Mouse (Mus musculus) heart, embryonic 11.5 days (tissue): ENCODE data around the gene Dcn. TPM values are rescaled to one million over a fixed set of nuclear protein-coding genes. Genes with fewer than 3 reads are reported as not detected.

Experiments used
- ATAC-seq: fragments of 200-750 bp; cut with Nextera tagmentation; replicated peaks from 2 replicates; pipeline ENCODE4 v1.8.0; 2017; ENCODE audit warnings: moderate library complexity; ENCODE audit not compliant: insufficient number of reproducible peaks, low FRiP score, low TSS enrichment
- H3K27ac ChIP-seq: fragments of 300-500 bp; sonication (generic); 2 replicates; pipeline ENCODE4 v1.5.1; 2014; ENCODE audit warnings: mild to moderate bottlenecking, low read depth, low read length
- H3K27me3 ChIP-seq: fragments of 300-500 bp; sonication (generic); 2 replicates; pipeline ENCODE4 v1.6.1; 2014; ENCODE audit warnings: mild to moderate bottlenecking, low read length, mixed read lengths; ENCODE audit not compliant: control insufficient read depth, insufficient read depth
- H3K36me3 ChIP-seq: fragments of 300-500 bp; sonication (generic); 2 replicates; pipeline ENCODE4 v1.6.1; 2014; ENCODE audit warnings: mild to moderate bottlenecking, low read length, moderate library complexity, mixed read lengths; ENCODE audit not compliant: control insufficient read depth, insufficient read depth
- H3K4me1 ChIP-seq: fragments of 300-500 bp; sonication (generic); 2 replicates; pipeline ENCODE4 v1.6.1; 2014; ENCODE audit warnings: low read length; ENCODE audit not compliant: control insufficient read depth, insufficient read depth
- H3K4me2 ChIP-seq: fragments of 300-500 bp; sonication (generic); 2 replicates; pipeline ENCODE4 v1.6.1; 2014; ENCODE audit warnings: mild to moderate bottlenecking, moderate library complexity
- H3K4me3 ChIP-seq: fragments of 300-500 bp; sonication (generic); 2 replicates; pipeline ENCODE4 v1.5.1; 2014; ENCODE audit warnings: low read depth, low read length
- H3K9ac ChIP-seq: fragments of 300-500 bp; sonication (generic); 2 replicates; pipeline ENCODE4 v1.6.1; 2014; ENCODE audit warnings: mild to moderate bottlenecking, low read depth, low read length, moderate library complexity
- H3K9me3 ChIP-seq: fragments of 300-500 bp; sonication (generic); replicated peaks from 2 replicates; pipeline ENCODE4 v1.6.1; 2016; ENCODE audit warnings: low read length; ENCODE audit not compliant: control insufficient read depth
- WGBS: fragments of 180-500 bp; shearing (Covaris S2); extraction: QIAGEN DNeasy Blood & Tissue Kit; methylation state at CpG from one replicate; pipeline ENCODE4 v1.1.7; 2014; ENCODE audit not compliant: insufficient replicate concordance; 5-methylcytosine and 5-hydroxymethylcytosine counted together
- polyA plus RNA-seq: library from polyadenylated mRNA; unstranded; fragments of >200 nt; fragmentation: Nextera tagmentation; extraction: Ambion mirVana; gene quantifications from 2 replicates; pipeline ENCODE4 v1.2.1, GENCODE M21; 2014

Gene Dcn
- polyA plus RNA-seq = 70.0 and 72.2 TPM in 2 replicates

GRCm38 (mm10) chr10:97479004-97479766 lies at the start of gene Dcn:
Gene Dcn (plus strand): TSS chr10:97479609.
- no peaks in the 10 kb centered on the region for H3K36me3 ChIP-seq
- H3K27ac ChIP-seq = peak within 1 kb of the TSS; percentile 50
- WGBS = 11% methylated on average over 7 of the region's 7 CpGs
- H3K27me3 ChIP-seq = no peaks in the 10 kb centered on the region
- no peaks in the 10 kb centered on the region for H3K9me3 ChIP-seq
- H3K4me1 ChIP-seq = 0 out of 2 replicates have a peak, but pooled peaks cover 3% of the 10 kb centered on the region
- H3K4me3 ChIP-seq = peak within 1 kb of the TSS; percentile 18; the same call in 1 of the 2 replicates
- ATAC-seq = no peak
- peak within 1 kb of the TSS; percentile 47 for H3K4me2 ChIP-seq
- 0 out of 2 replicates have a peak within 1 kb of the TSS, but pooled peaks have one; percentile 16 for H3K9ac ChIP-seq

- H3K9me3 ChIP-seq = no peaks in the 10 kb centered on the region
- 56% methylated on average over 5 of the region's 5 CpGs for WGBS
- 0 out of 2 replicates have a peak, but pooled peaks cover 2% of the 10 kb centered on the region for H3K4me1 ChIP-seq
- no peaks in the 10 kb centered on the region for H3K27me3 ChIP-seq
- H3K36me3 ChIP-seq = no peaks in the 10 kb centered on the region
- no peak overlapping the region for H3K4me2 ChIP-seq
- H3K27ac ChIP-seq = no peak overlapping the region
- no peak for ATAC-seq
- no peak overlapping the region for H3K9ac ChIP-seq
- H3K4me3 ChIP-seq = no peak overlapping the region
Measured at GRCm38 (mm10) chr10:97436662-97437061, 42.7 kb upstream of the Dcn start.

GRCm38 (mm10) chr10:97442300-97442699 lies 37.1 kb upstream of the Dcn start:
- no peak overlapping the region for H3K4me2 ChIP-seq
- no peak overlapping the region for H3K4me3 ChIP-seq
- H3K36me3 ChIP-seq = no peaks in the 10 kb centered on the region
- H3K27me3 ChIP-seq = no peaks in the 10 kb centered on the region
- H3K9me3 ChIP-seq = no peaks in the 10 kb centered on the region
- H3K4me1 ChIP-seq = no peaks in the 10 kb centered on the region
- no peak overlapping the region for H3K9ac ChIP-seq
- H3K27ac ChIP-seq = no peak overlapping the region
- ATAC-seq = no peak
- WGBS = 54% methylated on average over 2 of the region's 2 CpGs

GRCm38 (mm10) chr10:97446486-97446885 lies 32.9 kb upstream of the Dcn start:
- Histone ChIP-seq H3K27ac (no peak overlapping the region), H3K36me3 (no peaks in the 10 kb centered on the region), H3K4me2 (no peak overlapping the region), H3K27me3 (no peaks in the 10 kb centered on the region), H3K9ac (no peak overlapping the region), H3K4me1 (no peaks in the 10 kb centered on the region), H3K4me3 (no peak overlapping the region), H3K9me3 (no peaks in the 10 kb centered on the region)
- no peak for ATAC-seq
- WGBS = 78% methylated on average over 4 of the region's 4 CpGs

GRCm38 (mm10) chr10:97452886-97453285 lies 26.5 kb upstream of the Dcn start:
- Histone ChIP-seq H3K4me1 (no peaks in the 10 kb centered on the region), H3K9me3 (no peaks in the 10 kb centered on the region), H3K4me2 (no peak overlapping the region), H3K27me3 (no peaks in the 10 kb centered on the region), H3K4me3 (no peak overlapping the region), H3K9ac (no peak overlapping the region), H3K27ac (no peak overlapping the region), H3K36me3 (no peaks in the 10 kb centered on the region)
- no peak for ATAC-seq
- WGBS = 64% methylated on average over 1 of the region's 1 CpGs

- no peak overlapping the region for H3K4me3 ChIP-seq
- no peak overlapping the region for H3K4me2 ChIP-seq
- ATAC-seq = no peak
- no peak overlapping the region for H3K9ac ChIP-seq
- H3K27me3 ChIP-seq = no peaks in the 10 kb centered on the region
- no peaks in the 10 kb centered on the region for H3K36me3 ChIP-seq
- no peaks in the 10 kb centered on the region for H3K9me3 ChIP-seq
- no peaks in the 10 kb centered on the region for H3K4me1 ChIP-seq
- WGBS = 79% methylated on average over 9 of the region's 9 CpGs
- no peak overlapping the region for H3K27ac ChIP-seq
Measured at GRCm38 (mm10) chr10:97453529-97453928, 25.9 kb upstream of the Dcn start.

GRCm38 (mm10) chr10:97456993-97457392 lies 22.4 kb upstream of the Dcn start:
- no peaks in the 10 kb centered on the region for H3K36me3 ChIP-seq
- H3K27me3 ChIP-seq = no peaks in the 10 kb centered on the region
- ATAC-seq = no peak
- H3K4me1 ChIP-seq = no peaks in the 10 kb centered on the region
- no peaks in the 10 kb centered on the region for H3K9me3 ChIP-seq
- H3K4me2 ChIP-seq = no peak overlapping the region
- no peak overlapping the region for H3K4me3 ChIP-seq
- H3K27ac ChIP-seq = no peak overlapping the region
- H3K9ac ChIP-seq = no peak overlapping the region
- WGBS = 86% methylated on average over 7 of the region's 7 CpGs

- ATAC-seq = no peak
- 67% methylated on average over 3 of the region's 3 CpGs for WGBS
- Histone ChIP-seq H3K27ac (no peak overlapping the region), H3K4me1 (no peaks in the 10 kb centered on the region), H3K4me2 (no peak overlapping the region), H3K9ac (no peak overlapping the region), H3K36me3 (no peaks in the 10 kb centered on the region), H3K9me3 (no peaks in the 10 kb centered on the region), H3K27me3 (no peaks in the 10 kb centered on the region), H3K4me3 (no peak overlapping the region)
Measured at GRCm38 (mm10) chr10:97466818-97467217, 12.6 kb upstream of the Dcn start.
